Mouse (Mus musculus) monocyte, adult 5-6 weeks (primary cell): ENCODE data around the gene Clec2d. TPM values are rescaled to one million over a fixed set of nuclear protein-coding genes. Genes with fewer than 3 reads are reported as not detected.
"Not testable (repeated sequence)": the region's sequence is repeated elsewhere in the genome, so short reads cannot be mapped to it uniquely, and the experiment has no call there.

Source experiments
- ATAC-seq: fragments of 153-309, 156-312 bp; replicated peaks from 2 replicates; pipeline ENCODE4 v1.8.0; 2017; ENCODE audit warnings: mild to moderate bottlenecking; ENCODE audit not compliant: low TSS enrichment, insufficient number of reproducible peaks, severe bottlenecking, poor library complexity, low FRiP score
- total RNA-seq: library from RNA; stranded (forward); fragments of 200-1000, 200-491, 200-594 nt; gene quantifications from 3 replicates; pipeline ENCODE4 v1.2.3, GENCODE M21; 2017

Clec2d gene
- total RNA-seq, 1 experiment from 2014 or later = 222 TPM

GRCm38 (mm10) chr6:129186022-129186421 is 5.6 kb downstream of the Clec2d start:
- no peak for ATAC-seq

GRCm38 (mm10) chr6:129186457-129187199 is 6.2 kb downstream of the Clec2d start:
- ATAC-seq = no peak

- ATAC-seq = no peak
Observed at GRCm38 (mm10) chr6:129187200-129187651, 6.8 kb downstream of the Clec2d start.

- ATAC-seq = not testable (repeated sequence)
Observed at GRCm38 (mm10) chr6:129187816-129188215, 7.4 kb downstream of the Clec2d start.

- ATAC-seq = no peak
Observed at GRCm38 (mm10) chr6:129193431-129193830, 13.0 kb downstream of the Clec2d start.

GRCm38 (mm10) chr6:129200066-129200465 is 19.7 kb downstream of the Clec2d start:
- not testable (repeated sequence) for ATAC-seq

GRCm38 (mm10) chr6:129202306-129202705 is 21.9 kb downstream of the Clec2d start:
- ATAC-seq = no peak

- ATAC-seq = no peak
Observed at GRCm38 (mm10) chr6:129204342-129204741, 23.9 kb downstream of the Clec2d start.

GRCm38 (mm10) chr6:129204838-129205237 is 24.4 kb downstream of the Clec2d start:
- ATAC-seq = no peak

- peak; percentile 68 for ATAC-seq
Observed at GRCm38 (mm10) chr6:129208891-129209519, 28.6 kb downstream of the Clec2d start.

- no peak for ATAC-seq
Observed at GRCm38 (mm10) chr6:129209785-129210446, 29.5 kb downstream of the Clec2d start.

- 0 out of 2 replicates have a peak, but pooled peaks have one; percentile 59 for ATAC-seq
Observed at GRCm38 (mm10) chr6:129210447-129210790, 30.0 kb downstream of the Clec2d start.

GRCm38 (mm10) chr6:129212421-129213195 is 32.2 kb downstream of the Clec2d start:
- ATAC-seq = no peak

GRCm38 (mm10) chr6:129213497-129213896 is 33.1 kb downstream of the Clec2d start:
- ATAC-seq = no peak

GRCm38 (mm10) chr6:129214263-129214662 is 33.8 kb downstream of the Clec2d start:
- ATAC-seq = no peak; the same call in 1 of the 2 replicates

GRCm38 (mm10) chr6:129215053-129215452 is 34.6 kb downstream of the Clec2d start:
- ATAC-seq = no peak

GRCm38 (mm10) chr6:129215886-129216637 is 35.6 kb downstream of the Clec2d start:
- ATAC-seq = no peak

- no peak for ATAC-seq
Observed at GRCm38 (mm10) chr6:129216721-129217230, 36.4 kb downstream of the Clec2d start.
